Mouse (Mus musculus) leukemia stem cell, adult 10-12 weeks (primary cell): Measurements from ENCODE around the gene Strip2. TPM values are rescaled to one million over a fixed set of nuclear protein-coding genes. Genes with fewer than 3 reads are reported as not detected.

ENCODE experiments used
- polyA plus RNA-seq: library from polyadenylated mRNA; stranded (reverse); fragments of >175 nt; gene quantifications from 2 replicates; pipeline ENCODE4 v1.2.3, GENCODE M21; 2012; ENCODE audit warnings: low replicate concordance

Strip2 gene
- 0.20 and 0.34 TPM in 2 replicates for polyA plus RNA-seq

DNA sequence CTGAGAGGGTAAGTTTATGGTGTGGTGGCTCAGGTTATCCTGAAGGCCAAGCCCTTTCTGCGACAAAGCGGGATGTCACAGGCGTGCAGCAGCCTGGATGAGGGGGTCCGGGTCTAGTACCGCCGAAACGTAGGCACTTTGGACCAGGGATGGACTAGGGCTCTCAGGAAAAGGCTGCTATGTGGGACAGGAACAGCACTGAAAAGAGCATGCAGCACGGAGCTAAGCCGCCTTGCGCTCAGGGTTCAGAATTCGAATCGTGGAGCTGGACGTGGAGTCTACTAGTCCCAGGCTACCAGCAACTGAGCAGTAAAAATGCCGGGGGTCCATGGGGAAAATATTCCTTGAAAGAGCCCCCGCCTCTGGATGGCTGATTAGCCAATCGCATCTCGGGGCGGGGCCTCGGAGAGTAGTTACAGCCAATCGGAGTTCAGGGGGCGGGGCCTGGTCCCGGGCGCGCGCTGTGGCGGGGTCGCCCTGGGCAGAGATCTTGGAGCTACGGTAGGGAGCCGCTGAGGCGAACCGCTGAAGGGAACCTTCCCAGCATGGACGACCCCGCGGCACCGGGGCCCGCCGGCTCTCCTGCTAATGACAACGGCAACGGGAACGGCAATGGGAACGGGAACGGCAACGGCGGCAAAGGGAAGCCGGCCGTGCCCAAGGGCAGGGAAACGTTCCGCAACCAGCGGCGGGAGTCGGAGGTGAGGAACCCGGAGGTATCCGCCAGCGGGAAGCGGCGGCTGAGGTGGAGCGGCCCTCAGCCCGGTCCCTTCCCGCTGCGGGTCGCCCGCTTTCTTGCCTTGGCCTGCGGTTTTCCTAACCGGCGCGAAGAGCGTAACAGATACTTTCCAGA is at the start of gene Strip2:
Strip2 (plus strand) TSS at position 483 of the 853 bp plus-strand sequence.

Other genes with a start within 250 kb of the Strip2 start
- gene Tspan33, start 222.8 kb upstream of the Strip2 start, polyA plus RNA-seq, result 133 and 205 TPM in 2 replicates
- 30.0 and 30.6 TPM in 2 replicates for gene Smo, start 181.5 kb upstream of the Strip2 start, polyA plus RNA-seq
- 47.0 and 85.5 TPM in 2 replicates for gene Ahcyl2, start 149.0 kb upstream of the Strip2 start, polyA plus RNA-seq
- 7.9 and 13.2 TPM in 2 replicates for gene Nrf1, start 131.0 kb downstream of the Strip2 start, polyA plus RNA-seq